Mouse (Mus musculus) embryonic facial prominence, embryonic 12.5 days (tissue): Measurements from ENCODE around the gene Ercc8. TPM values are rescaled to one million over a fixed set of nuclear protein-coding genes. Genes with fewer than 3 reads are reported as not detected.

ENCODE experiments used
- ATAC-seq: fragments of 200-750 bp; cut with Nextera tagmentation; 2 replicates; pipeline ENCODE4 v1.8.0; 2017; ENCODE audit not compliant: insufficient number of reproducible peaks, insufficient read depth, low FRiP score, low TSS enrichment
- H3K27ac ChIP-seq: fragments of 300-500 bp; sonication (generic); 2 replicates; pipeline ENCODE4 v1.5.1; 2016; ENCODE audit warnings: mild to moderate bottlenecking
- H3K27me3 ChIP-seq: fragments of 300-500 bp; sonication (generic); 2 replicates; pipeline ENCODE4 v1.6.1; 2016; ENCODE audit warnings: mild to moderate bottlenecking, moderate library complexity
- H3K36me3 ChIP-seq: fragments of 300-500 bp; sonication (generic); 2 replicates; pipeline ENCODE4 v1.6.1; 2016; ENCODE audit warnings: mild to moderate bottlenecking
- H3K4me1 ChIP-seq: fragments of 300-500 bp; sonication (generic); 2 replicates; pipeline ENCODE4 v1.6.1; 2016
- H3K4me2 ChIP-seq: fragments of 300-500 bp; sonication (generic); replicated peaks from 2 replicates; pipeline ENCODE4 v1.6.1; 2016; ENCODE audit warnings: mild to moderate bottlenecking, moderate library complexity
- H3K4me3 ChIP-seq: fragments of 300-500 bp; sonication (generic); 2 replicates; pipeline ENCODE4 v1.5.1; 2016; ENCODE audit warnings: mild to moderate bottlenecking
- H3K9ac ChIP-seq: fragments of 300-500 bp; sonication (generic); 2 replicates; pipeline ENCODE4 v1.6.1; 2016; ENCODE audit warnings: mild to moderate bottlenecking, moderate library complexity
- H3K9me3 ChIP-seq: fragments of 300-500 bp; sonication (generic); 2 replicates; pipeline ENCODE4 v1.6.1; 2016; ENCODE audit warnings: mild to moderate bottlenecking, moderate library complexity
- WGBS: fragments of 180-500 bp; shearing (Covaris S2); methylation state at CpG from one replicate; pipeline ENCODE4 v1.1.7; 2016; 5-methylcytosine and 5-hydroxymethylcytosine counted together
- polyA plus RNA-seq: library from polyadenylated mRNA; unstranded; fragments of >200 nt; fragmentation: Nextera tagmentation; extraction: Ambion mirVana; gene quantifications from 2 replicates; pipeline ENCODE4 v1.2.1, GENCODE M21; 2016

The Ercc8 gene
- polyA plus RNA-seq, 1 experiment from 2014 or later = 24.2 TPM

GRCm38 (mm10) chr13:108195474-108195873 is 36.9 kb downstream of the Ercc8 start:
- Histone ChIP-seq H3K4me2 (no peak overlapping the region), H3K36me3 (peaks cover 14% of the 10 kb centered on the region; the same call in 1 of the 2 replicates), H3K9me3 (no peaks in the 10 kb centered on the region), H3K27me3 (no peaks in the 10 kb centered on the region), H3K9ac (no peak overlapping the region), H3K4me3 (no peak overlapping the region), H3K27ac (no peak overlapping the region), H3K4me1 (no peaks in the 10 kb centered on the region)
- WGBS = 88% methylated on average over 6 of the region's 6 CpGs
- no peak for ATAC-seq

- ATAC-seq = no peak
- H3K36me3 ChIP-seq = no peaks in the 10 kb centered on the region
- no peak overlapping the region for H3K4me2 ChIP-seq
- H3K4me3 ChIP-seq = no peak overlapping the region
- H3K27ac ChIP-seq = no peak overlapping the region
- no peaks in the 10 kb centered on the region for H3K4me1 ChIP-seq
- WGBS = 92% methylated on average over 3 of the region's 3 CpGs
- H3K9ac ChIP-seq = no peak overlapping the region
- no peaks in the 10 kb centered on the region for H3K27me3 ChIP-seq
- H3K9me3 ChIP-seq = no peaks in the 10 kb centered on the region
These were observed 46.3 kb downstream of the Ercc8 start for GRCm38 (mm10) chr13:108204857-108205256.

GRCm38 (mm10) chr13:108207447-108207846 is 48.9 kb downstream of the Ercc8 start:
- Histone ChIP-seq H3K27me3 (0 out of 2 replicates have a peak, but pooled peaks cover 2% of the 10 kb centered on the region), H3K9me3 (no peaks in the 10 kb centered on the region), H3K9ac (no peak overlapping the region), H3K4me3 (no peak overlapping the region), H3K36me3 (no peaks in the 10 kb centered on the region), H3K4me2 (no peak overlapping the region), H3K27ac (no peak overlapping the region), H3K4me1 (no peaks in the 10 kb centered on the region)
- ATAC-seq = no peak
- 93% methylated on average over 2 of the region's 2 CpGs for WGBS

- Histone ChIP-seq H3K4me2 (no peak overlapping the region), H3K27me3 (peaks cover 4% of the 10 kb centered on the region; the same call in 1 of the 2 replicates), H3K27ac (no peak overlapping the region), H3K4me1 (no peaks in the 10 kb centered on the region), H3K36me3 (no peaks in the 10 kb centered on the region), H3K9ac (no peak overlapping the region), H3K9me3 (no peaks in the 10 kb centered on the region), H3K4me3 (no peak overlapping the region)
- 66% methylated on average over 5 of the region's 5 CpGs for WGBS
- ATAC-seq = no peak
These were observed 49.6 kb downstream of the Ercc8 start for GRCm38 (mm10) chr13:108208090-108208489.

GRCm38 (mm10) chr13:108210960-108211359 is 52.4 kb downstream of the Ercc8 start:
- WGBS = 90% methylated on average over 8 of the region's 8 CpGs
- H3K4me3 ChIP-seq = no peak overlapping the region
- H3K9me3 ChIP-seq = no peaks in the 10 kb centered on the region
- no peak overlapping the region for H3K27ac ChIP-seq
- H3K36me3 ChIP-seq = no peaks in the 10 kb centered on the region
- no peak overlapping the region for H3K9ac ChIP-seq
- peaks cover 27% of the 10 kb centered on the region for H3K27me3 ChIP-seq
- peaks cover 7% of the 10 kb centered on the region for H3K4me1 ChIP-seq
- no peak overlapping the region for H3K4me2 ChIP-seq
- no peak for ATAC-seq

- no peak overlapping the region for H3K9ac ChIP-seq
- peaks cover 7% of the 10 kb centered on the region for H3K4me1 ChIP-seq
- H3K27ac ChIP-seq = no peak overlapping the region
- H3K9me3 ChIP-seq = no peaks in the 10 kb centered on the region
- no peak overlapping the region for H3K4me3 ChIP-seq
- no peaks in the 10 kb centered on the region for H3K36me3 ChIP-seq
- WGBS = 47% methylated on average over 5 of the region's 5 CpGs
- H3K27me3 ChIP-seq = peaks cover 37% of the 10 kb centered on the region
- no peak overlapping the region for H3K4me2 ChIP-seq
- ATAC-seq = no peak
These were observed 54.0 kb downstream of the Ercc8 start for GRCm38 (mm10) chr13:108212397-108213018.

- peak; percentile 87 for ATAC-seq
- 1% methylated on average over 40 of the region's 40 CpGs for WGBS
These were observed 55.6 kb downstream of the Ercc8 start, which contains the start of gene Elovl7 for GRCm38 (mm10) chr13:108214081-108214484. Gene Elovl7, plus strand, starts transcription at chr13:108214404.

GRCm38 (mm10) chr13:108214485-108215107 is 56.1 kb downstream of the Ercc8 start:
- WGBS = under 1% methylated on average over 34 of the region's 50 CpGs
- Histone ChIP-seq H3K36me3 (no peaks in the 10 kb centered on the region), H3K4me1 (peaks cover 7% of the 10 kb centered on the region), H3K9me3 (no peaks in the 10 kb centered on the region), H3K4me3 (peak overlapping the region; percentile 77), H3K27ac (no peak overlapping the region), H3K27me3 (peaks cover 53% of the 10 kb centered on the region), H3K4me2 (peak overlapping the region; percentile 100), H3K9ac (peak overlapping the region; percentile 52)
- peak; percentile 78 for ATAC-seq

More at GRCm38 (mm10) chr13:108214081-108214484, 55.6 kb downstream of the Ercc8 start, which contains the start of gene Elovl7:
- peak within 1 kb of the TSS; percentile 52 for H3K9ac ChIP-seq
- H3K36me3 ChIP-seq = no peaks in the 10 kb centered on the region
- H3K9me3 ChIP-seq = no peaks in the 10 kb centered on the region
- H3K4me3 ChIP-seq = peak within 1 kb of the TSS; percentile 77
- H3K4me1 ChIP-seq = peaks cover 7% of the 10 kb centered on the region
- peak within 1 kb of the TSS; percentile 100 for H3K4me2 ChIP-seq
- no peak within 1 kb of the TSS for H3K27ac ChIP-seq
- H3K27me3 ChIP-seq = peaks cover 49% of the 10 kb centered on the region

- Histone ChIP-seq H3K4me2 (peak overlapping the region; percentile 100), H3K36me3 (no peaks in the 10 kb centered on the region), H3K9ac (peak overlapping the region; percentile 52), H3K9me3 (no peaks in the 10 kb centered on the region), H3K4me3 (peak overlapping the region; percentile 77), H3K27ac (no peak overlapping the region), H3K4me1 (peaks cover 7% of the 10 kb centered on the region), H3K27me3 (peaks cover 53% of the 10 kb centered on the region)
- no peak for ATAC-seq
- 4% methylated on average over 12 of the region's 12 CpGs for WGBS
These were observed 56.8 kb downstream of the Ercc8 start for GRCm38 (mm10) chr13:108215231-108215780.

GRCm38 (mm10) chr13:108219773-108220172 is 61.2 kb downstream of the Ercc8 start:
- Histone ChIP-seq H3K27ac (no peak overlapping the region), H3K4me1 (peaks cover 3% of the 10 kb centered on the region), H3K9ac (no peak overlapping the region), H3K9me3 (no peaks in the 10 kb centered on the region), H3K4me3 (no peak overlapping the region), H3K36me3 (no peaks in the 10 kb centered on the region), H3K4me2 (no peak overlapping the region), H3K27me3 (peaks cover 35% of the 10 kb centered on the region)
- ATAC-seq = no peak
- 67% methylated on average over 7 of the region's 7 CpGs for WGBS

GRCm38 (mm10) chr13:108229191-108229590 is 70.7 kb downstream of the Ercc8 start:
- Histone ChIP-seq H3K4me3 (no peak overlapping the region), H3K4me2 (no peak overlapping the region), H3K9me3 (no peaks in the 10 kb centered on the region), H3K27ac (no peak overlapping the region), H3K27me3 (no peaks in the 10 kb centered on the region; the same call in 1 of the 2 replicates), H3K36me3 (no peaks in the 10 kb centered on the region), H3K4me1 (no peaks in the 10 kb centered on the region), H3K9ac (no peak overlapping the region)
- no peak for ATAC-seq
- 67% methylated on average over 3 of the region's 3 CpGs for WGBS
